Mouse (Mus musculus): ENCODE results near the gene Saxo1.

Saxo1 gene

GRCm38 (mm10) chr4:86422586-86422985, 135.5 kb downstream of the Saxo1 start:
- no peak for DNase-seq (ENCODE audit: low spot score)

GRCm38 (mm10) chr4:86416401-86417025, 141.6 kb downstream of the Saxo1 start:
- DNase-seq (ENCODE audit: low spot score), result no peak

GRCm38 (mm10) chr4:86413388-86413787, 144.7 kb downstream of the Saxo1 start:
- DNase-seq (ENCODE audit: low spot score), result no peak

GRCm38 (mm10) chr4:86410946-86411345, 147.2 kb downstream of the Saxo1 start:
- no peak for DNase-seq (ENCODE audit: low spot score)

- no peak for DNase-seq (ENCODE audit: low spot score)
Measured at GRCm38 (mm10) chr4:86408421-86408820, 149.7 kb downstream of the Saxo1 start.

- DNase-seq (ENCODE audit: low spot score), result no peak
Measured at GRCm38 (mm10) chr4:86407200-86407527, 151.0 kb downstream of the Saxo1 start.

GRCm38 (mm10) chr4:86406501-86407199, 151.5 kb downstream of the Saxo1 start:
- no peak for DNase-seq (ENCODE audit: low spot score)

GRCm38 (mm10) chr4:86401116-86401515, 157.0 kb downstream of the Saxo1 start:
- no peak for DNase-seq (ENCODE audit: low spot score)

GRCm38 (mm10) chr4:86397470-86397869, 160.7 kb downstream of the Saxo1 start:
- DNase-seq (ENCODE audit: low spot score), result no peak

GRCm38 (mm10) chr4:86396672-86397288, 161.3 kb downstream of the Saxo1 start:
- no peak for DNase-seq (ENCODE audit: low spot score)

GRCm38 (mm10) chr4:86395636-86396035, 162.5 kb downstream of the Saxo1 start:
- DNase-seq (ENCODE audit: low spot score), result no peak

All from c-Kit-positive CD71-positive TER-119-positive erythroid progenitor cells, embryonic 14.5 days (primary cell).